ENCODE assay signal across 15 mouse cellular contexts in genomic region chr6:38787134-38787533, GRCm38 (mm10).
DNase-seq lines count a peak whose midpoint lies in the region; ATAC-seq and TF ChIP-seq lines count a peak whose summit lies in the region.
"Had no signal": no experiment of that assay in that cellular context is flagged by ENCODE, and none has a peak within 500 bp of the region (broad histone marks: within the 10 kb centered on the region; RNA-seq: fewer than 3 reads in every experiment).

No protein-coding gene starts in this region.

- no peaks in the 10 kb centered on the region for H3K36me3 ChIP-seq in midbrain, embryonic 16.5 days (ENCODE audit: control insufficient read depth, insufficient read depth, low read length)
- 0 out of 2 replicates have a peak, but pooled peaks cover 4% of the 10 kb centered on the region for H3K36me3 ChIP-seq in midbrain, embryonic 13.5 days
- no peaks in the 10 kb centered on the region for H3K36me3 ChIP-seq in stomach, embryonic 16.5 days (ENCODE audit: control insufficient read depth, insufficient read depth, low read length)

- H3K4me1 ChIP-seq in midbrain, embryonic 16.5 days (ENCODE audit: control insufficient read depth, insufficient read depth, low read length): peaks cover 17% of the 10 kb centered on the region
- H3K4me1 ChIP-seq in midbrain, embryonic 13.5 days (replicated peaks): peaks cover 29% of the 10 kb centered on the region
- peaks cover 19% of the 10 kb centered on the region for H3K4me1 ChIP-seq in stomach, embryonic 16.5 days (ENCODE audit: control insufficient read depth, insufficient read depth, low read length)

- no peaks in the 10 kb centered on the region for H3K9me3 ChIP-seq in midbrain, embryonic 16.5 days (replicated peaks; ENCODE audit: control insufficient read depth, low read length, poor library complexity, severe bottlenecking)
- no peaks in the 10 kb centered on the region for H3K9me3 ChIP-seq in midbrain, embryonic 13.5 days
- H3K9me3 ChIP-seq in stomach, embryonic 16.5 days (replicated peaks; ENCODE audit: control insufficient read depth, low read length): no peaks in the 10 kb centered on the region
- H3K9me3 ChIP-seq: forebrain, embryonic 13.5 days; kidney, embryonic 15.5 days had no signal

- WGBS in midbrain, embryonic 16.5 days: 27% methylated on average over 1 of the region's 1 CpGs
- WGBS in midbrain, embryonic 13.5 days: 53% methylated on average over 1 of the region's 1 CpGs
- WGBS in stomach, embryonic 16.5 days: 26% methylated on average over 1 of the region's 1 CpGs

- TF ChIP-seq CTCF in left cerebral cortex, adult 2 months (IDR thresholded peaks at IDR 0.05): no peak

- H3K9ac ChIP-seq in midbrain, embryonic 16.5 days (ENCODE audit: low read depth, low read length): no peak overlapping the region
- H3K9ac ChIP-seq in midbrain, embryonic 13.5 days (replicated peaks): no peak overlapping the region
- no peak overlapping the region for H3K9ac ChIP-seq in stomach, embryonic 16.5 days (ENCODE audit: low read length)
- H3K9ac ChIP-seq: forebrain, embryonic 13.5 days; kidney, embryonic 15.5 days had no signal

- no peak for ATAC-seq in midbrain, embryonic 16.5 days
- ATAC-seq in midbrain, embryonic 13.5 days: no peak
- ATAC-seq in stomach, embryonic 16.5 days (ENCODE audit: insufficient read depth, low FRiP score): 0 out of 2 replicates have a peak, but pooled peaks have one; percentile 40
- ATAC-seq in granulocyte monocyte progenitor cell, adult 5-6 weeks (replicated peaks; ENCODE audit: poor library complexity, severe bottlenecking): no peak
- ATAC-seq: forebrain, embryonic 13.5 days; lung, postnatal 0 days had no signal

- H3K4me3 ChIP-seq in left cerebral cortex, adult 2 months: no peak overlapping the region
- no peak overlapping the region for H3K4me3 ChIP-seq in midbrain, embryonic 16.5 days (ENCODE audit: low read depth, low read length)
- H3K4me3 ChIP-seq in midbrain, embryonic 13.5 days (replicated peaks): no peak overlapping the region
- no peak overlapping the region for H3K4me3 ChIP-seq in stomach, embryonic 16.5 days (replicated peaks; ENCODE audit: low read length)
- H3K4me3 ChIP-seq: forebrain, embryonic 13.5 days; kidney, embryonic 15.5 days; layer of hippocampus, adult 2 months had no signal

- H3K4me2 ChIP-seq in midbrain, embryonic 16.5 days (ENCODE audit: low read length): no peak overlapping the region
- H3K4me2 ChIP-seq in midbrain, embryonic 13.5 days (replicated peaks): no peak overlapping the region
- H3K4me2 ChIP-seq in stomach, embryonic 16.5 days (ENCODE audit: low read depth, low read length): peak overlapping the region; percentile 6; the same call in 1 of the 2 replicates
- H3K4me2 ChIP-seq: forebrain, embryonic 13.5 days; kidney, embryonic 15.5 days had no signal

- no peaks in the 10 kb centered on the region for H3K27me3 ChIP-seq in midbrain, embryonic 16.5 days (ENCODE audit: control insufficient read depth, insufficient read depth, low read depth, low read length)
- H3K27me3 ChIP-seq in midbrain, embryonic 13.5 days: no peaks in the 10 kb centered on the region
- no peaks in the 10 kb centered on the region for H3K27me3 ChIP-seq in stomach, embryonic 16.5 days (ENCODE audit: control insufficient read depth, insufficient read depth, low read length)
- H3K27me3 ChIP-seq: CH12.LX; forebrain, embryonic 13.5 days; kidney, embryonic 15.5 days had no signal

- 0 out of 2 replicates have a peak overlapping the region, but pooled peaks have one; percentile 2 for H3K27ac ChIP-seq in left cerebral cortex, adult 2 months
- peak overlapping the region; percentile 42; the same call in 1 of the 2 replicates for H3K27ac ChIP-seq in midbrain, embryonic 16.5 days (ENCODE audit: low read length)
- no peak overlapping the region for H3K27ac ChIP-seq in midbrain, embryonic 13.5 days
- H3K27ac ChIP-seq in stomach, embryonic 16.5 days (ENCODE audit: low read length): peak overlapping the region; percentile 51; the same call in 1 of the 2 replicates
- H3K27ac ChIP-seq: forebrain, embryonic 13.5 days; kidney, embryonic 15.5 days; layer of hippocampus, adult 2 months had no signal

- DNase-seq in heart, adult 11 months: peak; percentile 48
- no peak for DNase-seq in heart, adult 9 months (ENCODE audit: low spot score in 2 of 2)
- no peak for DNase-seq in left cerebral cortex, adult 2 months (ENCODE audit: extremely low spot score in 1 of 2, low spot score in 2 of 2)
- no peak for DNase-seq in left cerebral cortex, postnatal 10 days (ENCODE audit: extremely low spot score in 1 of 2, low spot score in 2 of 2)
- DNase-seq: adrenal gland, adult 8-10 months; heart, postnatal 36 days had no signal

- intact Hi-C loops in left cerebral cortex, adult 2 months (cut with DNase I): no loop called here
- intact Hi-C loops in left cerebral cortex, postnatal 10 days (cut with DNase I): no loop called here
